Mouse (Mus musculus): ENCODE measurements around the gene Ssxb2.
"Not testable (repeated sequence)": the region's sequence is repeated elsewhere in the genome, so short reads cannot be mapped to it uniquely, and the experiment has no call there.

Gene Ssxb2

GRCm38 (mm10) chrX:8461626-8462025 lies at the start of gene Ssxb2:
Ssxb2 (minus strand) TSS chrX:8461726.
- in situ Hi-C loops (cut with MboI; ENCODE audit: unreplicated experiment in 2 of 2): not testable (repeated sequence)

- in situ Hi-C loops (cut with MboI; ENCODE audit: unreplicated experiment in 2 of 2): not testable (repeated sequence)
Measured at GRCm38 (mm10) chrX:8413005-8413404, 48.5 kb downstream of the Ssxb2 start, which contains the start of gene Ssxb1. Ssxb1 (plus strand) TSS chrX:8413305.
